Mouse (Mus musculus) kidney, embryonic 14.5 days (tissue): ENCODE results near the gene Tbc1d19. TPM values are rescaled to one million over a fixed set of nuclear protein-coding genes. Genes with fewer than 3 reads are reported as not detected.

Experiments used
- ATAC-seq: fragments of 200-750 bp; cut with Nextera tagmentation; 2 replicates; pipeline ENCODE4 v1.8.0; 2017; ENCODE audit warnings: moderate number of reproducible peaks, mild to moderate bottlenecking, moderate TSS enrichment, moderate library complexity; ENCODE audit not compliant: low FRiP score, low TSS enrichment
- H3K27ac ChIP-seq: fragments of 300-500 bp; sonication (generic); 2 replicates; pipeline ENCODE4 v1.5.1; 2014; ENCODE audit warnings: low read depth, mild to moderate bottlenecking, low read length, moderate library complexity, mixed read lengths
- H3K27me3 ChIP-seq: fragments of 300-500 bp; sonication (generic); 2 replicates; pipeline ENCODE4 v1.6.1; 2014; ENCODE audit warnings: mild to moderate bottlenecking, low read length; ENCODE audit not compliant: control insufficient read depth, insufficient read depth
- H3K36me3 ChIP-seq: fragments of 300-500 bp; sonication (generic); 2 replicates; pipeline ENCODE4 v1.6.1; 2014; ENCODE audit warnings: low read length, mixed read lengths; ENCODE audit not compliant: control insufficient read depth, insufficient read depth
- H3K4me1 ChIP-seq: fragments of 300-500 bp; sonication (generic); 2 replicates; pipeline ENCODE4 v1.6.1; 2014; ENCODE audit warnings: low read length, mixed read lengths; ENCODE audit not compliant: control insufficient read depth, insufficient read depth
- H3K4me2 ChIP-seq: fragments of 300-500 bp; sonication (generic); replicated peaks from 2 replicates; pipeline ENCODE4 v1.6.1; 2014; ENCODE audit warnings: low read depth, mild to moderate bottlenecking, low read length
- H3K4me3 ChIP-seq: fragments of 300-500 bp; sonication (generic); 2 replicates; pipeline ENCODE4 v1.5.1; 2014; ENCODE audit warnings: mild to moderate bottlenecking, low read length
- H3K9ac ChIP-seq: fragments of 300-500 bp; sonication (generic); 2 replicates; pipeline ENCODE4 v1.6.1; 2014; ENCODE audit warnings: low read depth, mild to moderate bottlenecking, low read length, moderate library complexity
- H3K9me3 ChIP-seq: fragments of 300-500 bp; sonication (generic); 2 replicates; pipeline ENCODE4 v1.6.1; 2016; ENCODE audit warnings: low read length; ENCODE audit not compliant: control insufficient read depth
- WGBS: fragments of 180-500 bp; shearing (Covaris S2); extraction: QIAGEN DNeasy Blood & Tissue Kit; methylation state at CpG from one replicate; pipeline ENCODE4 v1.1.7; 2014; 5-methylcytosine and 5-hydroxymethylcytosine counted together
- polyA plus RNA-seq: library from polyadenylated mRNA; unstranded; fragments of >200 nt; fragmentation: Nextera tagmentation; extraction: Ambion mirVana; gene quantifications from 2 replicates; pipeline ENCODE4 v1.2.1, GENCODE M21; 2014

The Tbc1d19 gene
- polyA plus RNA-seq, 1 experiment from 2014 or later: 43.8 TPM

DNA sequence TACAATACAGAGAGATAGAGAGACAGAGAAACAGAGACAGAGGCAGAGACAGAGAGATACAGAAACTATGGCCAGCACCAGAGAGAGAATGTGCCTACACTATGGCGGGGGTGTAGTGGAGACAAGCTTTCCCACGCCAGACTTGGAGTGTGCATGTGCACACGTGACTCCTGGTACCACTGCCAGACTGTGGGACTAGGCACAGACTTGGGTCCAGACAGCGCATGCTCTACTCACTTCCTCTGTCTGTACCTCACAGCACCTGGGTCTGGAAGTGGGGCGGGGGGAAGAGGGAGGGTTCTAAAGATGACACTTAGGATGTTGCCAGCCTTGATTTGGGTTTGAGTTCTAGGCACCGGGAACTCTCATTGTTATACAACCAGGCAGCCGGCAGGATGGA is 118.5 kb downstream of the Tbc1d19 start:
- no peak overlapping the region for H3K4me2 ChIP-seq
- no peak overlapping the region for H3K9ac ChIP-seq
- no peak overlapping the region for H3K4me3 ChIP-seq
- no peak overlapping the region for H3K27ac ChIP-seq
- H3K9me3 ChIP-seq: no peaks in the 10 kb centered on the region
- peaks cover 4% of the 10 kb centered on the region; the same call in 1 of the 2 replicates for H3K4me1 ChIP-seq
- no peaks in the 10 kb centered on the region for H3K27me3 ChIP-seq
- ATAC-seq: no peak
- H3K36me3 ChIP-seq: no peaks in the 10 kb centered on the region
- 79% methylated on average over 7 of the region's 7 CpGs for WGBS

- peaks cover 4% of the 10 kb centered on the region; the same call in 1 of the 2 replicates for H3K4me1 ChIP-seq
- H3K27me3 ChIP-seq: no peaks in the 10 kb centered on the region
- no peak for ATAC-seq
- no peaks in the 10 kb centered on the region for H3K9me3 ChIP-seq
- H3K4me2 ChIP-seq: no peak overlapping the region
- H3K9ac ChIP-seq: no peak overlapping the region
- H3K36me3 ChIP-seq: no peaks in the 10 kb centered on the region
- WGBS: 88% methylated on average over 4 of the region's 4 CpGs
- H3K27ac ChIP-seq: no peak overlapping the region
- H3K4me3 ChIP-seq: no peak overlapping the region
Observed at GRCm38 (mm10) chr5:53928537-53928936, 119.1 kb downstream of the Tbc1d19 start.

- no peaks in the 10 kb centered on the region for H3K9me3 ChIP-seq
- H3K4me1 ChIP-seq: peaks cover 4% of the 10 kb centered on the region; the same call in 1 of the 2 replicates
- no peak overlapping the region for H3K4me3 ChIP-seq
- no peaks in the 10 kb centered on the region for H3K36me3 ChIP-seq
- H3K27me3 ChIP-seq: no peaks in the 10 kb centered on the region
- WGBS: 55% methylated on average over 10 of the region's 10 CpGs
- no peak overlapping the region for H3K4me2 ChIP-seq
- H3K27ac ChIP-seq: peak overlapping the region; percentile 6; the same call in 1 of the 2 replicates
- H3K9ac ChIP-seq: no peak overlapping the region
- no peak; the same call in 1 of the 2 replicates for ATAC-seq
Observed at GRCm38 (mm10) chr5:53929205-53929614, 119.8 kb downstream of the Tbc1d19 start.

DNA sequence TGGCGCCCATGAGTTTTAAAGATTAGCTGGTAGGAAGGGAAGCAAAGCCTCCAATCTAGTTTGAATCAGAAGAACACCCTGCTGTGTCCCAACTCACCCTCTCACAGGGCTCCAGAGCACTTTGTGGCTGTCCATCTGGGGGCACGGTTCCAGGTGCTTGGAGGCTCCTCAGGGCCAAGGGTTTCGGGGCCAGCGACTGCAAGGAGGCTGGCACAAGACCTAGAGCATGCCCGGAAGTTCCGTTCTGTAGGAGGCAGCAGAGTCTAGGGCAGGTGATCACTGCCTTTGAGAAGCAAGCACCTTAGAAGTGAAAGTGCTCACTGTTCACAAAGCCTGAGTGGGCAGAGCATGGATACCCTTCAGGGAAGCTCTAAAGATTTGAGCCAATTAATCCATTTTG is 120.4 kb downstream of the Tbc1d19 start:
- Histone ChIP-seq H3K27me3 (no peaks in the 10 kb centered on the region), H3K27ac (no peak overlapping the region; the same call in 1 of the 2 replicates), H3K9ac (no peak overlapping the region), H3K4me1 (peaks cover 4% of the 10 kb centered on the region; the same call in 1 of the 2 replicates), H3K36me3 (no peaks in the 10 kb centered on the region), H3K4me3 (no peak overlapping the region), H3K4me2 (no peak overlapping the region), H3K9me3 (no peaks in the 10 kb centered on the region)
- ATAC-seq: no peak
- WGBS: 94% methylated on average over 6 of the region's 6 CpGs

DNA sequence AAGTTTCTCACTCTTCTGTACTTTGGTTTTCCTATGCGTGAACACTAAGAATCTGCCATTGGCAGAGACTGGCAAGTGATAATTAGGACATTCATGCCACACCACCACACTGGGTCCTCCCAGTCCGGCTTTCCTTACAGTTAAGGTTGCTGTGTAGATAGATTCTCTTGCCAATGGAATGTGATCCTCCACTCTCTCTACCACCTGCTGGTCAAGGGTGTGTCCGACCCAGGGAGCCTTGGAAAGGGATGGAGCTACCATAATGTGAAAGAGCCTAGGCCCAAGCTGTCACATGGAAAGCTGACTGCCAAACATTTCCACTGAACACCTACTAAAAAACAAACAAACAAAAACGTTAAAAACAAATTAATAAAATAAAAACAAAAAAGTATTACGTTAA is 121.6 kb downstream of the Tbc1d19 start:
- no peak overlapping the region for H3K9ac ChIP-seq
- no peak overlapping the region for H3K4me3 ChIP-seq
- WGBS: 79% methylated on average over 5 of the region's 5 CpGs
- H3K36me3 ChIP-seq: no peaks in the 10 kb centered on the region
- no peaks in the 10 kb centered on the region for H3K27me3 ChIP-seq
- H3K4me1 ChIP-seq: peaks cover 4% of the 10 kb centered on the region; the same call in 1 of the 2 replicates
- no peak for ATAC-seq
- no peak overlapping the region for H3K4me2 ChIP-seq
- no peaks in the 10 kb centered on the region for H3K9me3 ChIP-seq
- H3K27ac ChIP-seq: no peak overlapping the region

- Histone ChIP-seq H3K27ac (no peak overlapping the region), H3K9ac (no peak overlapping the region), H3K4me3 (no peak overlapping the region), H3K9me3 (no peaks in the 10 kb centered on the region), H3K4me2 (no peak overlapping the region), H3K4me1 (no peaks in the 10 kb centered on the region), H3K36me3 (no peaks in the 10 kb centered on the region), H3K27me3 (no peaks in the 10 kb centered on the region)
- WGBS: 61% methylated on average over 7 of the region's 7 CpGs
- no peak for ATAC-seq
Observed at GRCm38 (mm10) chr5:53933628-53934027, 124.2 kb downstream of the Tbc1d19 start.

- H3K4me2 ChIP-seq: no peak overlapping the region
- H3K4me3 ChIP-seq: no peak overlapping the region
- H3K9me3 ChIP-seq: no peaks in the 10 kb centered on the region
- no peaks in the 10 kb centered on the region for H3K36me3 ChIP-seq
- no peak for ATAC-seq
- 95% methylated on average over 2 of the region's 2 CpGs for WGBS
- no peak overlapping the region for H3K9ac ChIP-seq
- no peak overlapping the region for H3K27ac ChIP-seq
- H3K27me3 ChIP-seq: no peaks in the 10 kb centered on the region
- H3K4me1 ChIP-seq: no peaks in the 10 kb centered on the region
Observed at GRCm38 (mm10) chr5:53934040-53934439, 124.6 kb downstream of the Tbc1d19 start.

DNA sequence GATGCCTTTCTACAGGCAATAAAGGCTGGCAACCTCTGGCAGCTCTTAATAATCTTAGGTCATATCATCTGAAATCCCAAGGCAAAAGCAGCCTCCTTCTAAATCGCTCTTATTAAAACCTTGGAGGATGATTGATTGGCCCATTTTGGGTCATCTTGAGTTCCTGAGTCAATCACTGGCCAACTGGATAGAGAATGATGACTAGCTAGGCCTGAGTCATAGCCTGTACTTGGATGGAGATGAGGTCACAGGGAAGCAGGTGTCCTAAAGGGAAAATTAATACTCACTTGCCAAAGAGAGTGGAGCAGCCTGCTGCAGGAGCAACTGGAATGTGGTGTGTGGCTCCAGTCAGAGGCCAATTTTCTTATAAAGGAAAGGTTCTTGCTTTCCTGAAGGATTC is 125.4 kb downstream of the Tbc1d19 start:
- H3K9ac ChIP-seq: no peak overlapping the region
- WGBS: 90% methylated on average over 1 of the region's 1 CpGs
- H3K36me3 ChIP-seq: no peaks in the 10 kb centered on the region
- H3K4me3 ChIP-seq: no peak overlapping the region
- no peak overlapping the region for H3K4me2 ChIP-seq
- no peaks in the 10 kb centered on the region for H3K27me3 ChIP-seq
- no peaks in the 10 kb centered on the region for H3K4me1 ChIP-seq
- no peak overlapping the region for H3K27ac ChIP-seq
- no peaks in the 10 kb centered on the region for H3K9me3 ChIP-seq
- ATAC-seq: no peak

GRCm38 (mm10) chr5:53937187-53937586 is 127.8 kb downstream of the Tbc1d19 start:
- H3K4me1 ChIP-seq: 0 out of 2 replicates have a peak, but pooled peaks cover 5% of the 10 kb centered on the region
- no peak overlapping the region for H3K9ac ChIP-seq
- H3K4me2 ChIP-seq: no peak overlapping the region
- no peaks in the 10 kb centered on the region for H3K9me3 ChIP-seq
- H3K36me3 ChIP-seq: no peaks in the 10 kb centered on the region
- WGBS: 88% methylated on average over 4 of the region's 4 CpGs
- no peak overlapping the region for H3K27ac ChIP-seq
- H3K27me3 ChIP-seq: no peaks in the 10 kb centered on the region
- ATAC-seq: no peak
- H3K4me3 ChIP-seq: no peak overlapping the region
